Mouse (Mus musculus) bone marrow macrophage, adult 2 months (primary cell): ENCODE data around the gene Gopc.

Experiments used
- CTCF ChIP-seq: IDR thresholded peaks from 2 replicates; pipeline ENCODE4 v1.5.1; 2012; ENCODE audit warnings: low read depth, mild to moderate bottlenecking, low read length, moderate library complexity
- POLR2A ChIP-seq: IDR thresholded peaks from 2 replicates; pipeline ENCODE4 v1.6.1; 2012; ENCODE audit warnings: mild to moderate bottlenecking, low read depth, low read length, borderline replicate concordance

GRCm38 (mm10) chr10:52383022-52383421, 1.1 kb upstream of the Gopc start:
- TF ChIP-seq CTCF (no peak), POLR2A (no peak)
